Mouse (Mus musculus) neural tube, embryonic 14.5 days (tissue): ENCODE data around the gene Cracr2a. TPM values are rescaled to one million over a fixed set of nuclear protein-coding genes. Genes with fewer than 3 reads are reported as not detected.
A peak's percentile ranks its signal among the peaks of the same experiment; 100 is the strongest.

Experiments used
- ATAC-seq: fragments of 200-750 bp; cut with Nextera tagmentation; 2 replicates; pipeline ENCODE4 v1.8.0; 2017; ENCODE audit warnings: low read depth, mild to moderate bottlenecking, moderate TSS enrichment, moderate library complexity
- H3K27ac ChIP-seq: fragments of 300-500 bp; sonication (generic); 2 replicates; pipeline ENCODE4 v1.5.1; 2014; ENCODE audit warnings: low read depth, mild to moderate bottlenecking, control low read depth, low read length, moderate library complexity, mixed read lengths
- H3K27me3 ChIP-seq: fragments of 300-500 bp; sonication (generic); 2 replicates; pipeline ENCODE4 v1.6.1; 2014; ENCODE audit warnings: low read length; ENCODE audit not compliant: control insufficient read depth, insufficient read depth
- H3K36me3 ChIP-seq: fragments of 300-500 bp; sonication (generic); 2 replicates; pipeline ENCODE4 v1.6.1; 2014; ENCODE audit warnings: low read length, mixed read lengths; ENCODE audit not compliant: control insufficient read depth, insufficient read depth
- H3K4me1 ChIP-seq: fragments of 300-500 bp; sonication (generic); 2 replicates; pipeline ENCODE4 v1.6.1; 2014; ENCODE audit warnings: low read length; ENCODE audit not compliant: control insufficient read depth, insufficient read depth
- H3K4me2 ChIP-seq: fragments of 300-500 bp; sonication (generic); 2 replicates; pipeline ENCODE4 v1.6.1; 2014; ENCODE audit warnings: mild to moderate bottlenecking, low read depth, low read length, control low read depth
- H3K4me3 ChIP-seq: fragments of 300-500 bp; sonication (generic); 2 replicates; pipeline ENCODE4 v1.5.1; 2014; ENCODE audit warnings: low read depth, low read length, control low read depth, mixed read lengths
- H3K9ac ChIP-seq: fragments of 300-500 bp; sonication (generic); replicated peaks from 2 replicates; pipeline ENCODE4 v1.6.1; 2014; ENCODE audit warnings: low read depth, mild to moderate bottlenecking, control low read depth, low read length, mixed read lengths
- H3K9me3 ChIP-seq: fragments of 300-500 bp; sonication (generic); 2 replicates; pipeline ENCODE4 v1.6.1; 2016; ENCODE audit warnings: low read length; ENCODE audit not compliant: control insufficient read depth
- WGBS: fragments of 180-500 bp; shearing (Covaris S2); extraction: QIAGEN DNeasy Blood & Tissue Kit; methylation state at CpG from one replicate; pipeline ENCODE4 v1.1.7; 2014; 5-methylcytosine and 5-hydroxymethylcytosine counted together
- polyA plus RNA-seq: library from polyadenylated mRNA; unstranded; fragments of >200 nt; fragmentation: Nextera tagmentation; extraction: Ambion mirVana; gene quantifications from 2 replicates; pipeline ENCODE4 v1.2.1, GENCODE M21; 2014

Gene Cracr2a
- polyA plus RNA-seq, 1 experiment from 2014 or later, result 1.4 TPM

GRCm38 (mm10) chr6:127578316-127578715, 17.2 kb downstream of the Cracr2a start:
- Histone ChIP-seq H3K4me3 (no peak overlapping the region), H3K9me3 (no peaks in the 10 kb centered on the region), H3K27me3 (no peaks in the 10 kb centered on the region), H3K4me1 (peaks cover 10% of the 10 kb centered on the region; the same call in 1 of the 2 replicates), H3K36me3 (no peaks in the 10 kb centered on the region), H3K9ac (no peak overlapping the region), H3K4me2 (no peak overlapping the region), H3K27ac (no peak overlapping the region)
- 66% methylated on average over 7 of the region's 7 CpGs for WGBS
- ATAC-seq, result no peak

- Histone ChIP-seq H3K4me1 (peaks cover 10% of the 10 kb centered on the region; the same call in 1 of the 2 replicates), H3K27me3 (no peaks in the 10 kb centered on the region), H3K9me3 (no peaks in the 10 kb centered on the region), H3K4me3 (no peak overlapping the region), H3K27ac (no peak overlapping the region), H3K36me3 (no peaks in the 10 kb centered on the region), H3K9ac (no peak overlapping the region), H3K4me2 (no peak overlapping the region)
- WGBS, result 37% methylated on average over 5 of the region's 5 CpGs
- no peak for ATAC-seq
Measured at GRCm38 (mm10) chr6:127578810-127579209, 17.7 kb downstream of the Cracr2a start.

GRCm38 (mm10) chr6:127581915-127582314, 20.8 kb downstream of the Cracr2a start:
- Histone ChIP-seq H3K9ac (no peak overlapping the region), H3K4me2 (peak overlapping the region; percentile 26; the same call in 1 of the 2 replicates), H3K4me1 (peaks cover 10% of the 10 kb centered on the region; the same call in 1 of the 2 replicates), H3K4me3 (no peak overlapping the region), H3K36me3 (no peaks in the 10 kb centered on the region), H3K27me3 (no peaks in the 10 kb centered on the region), H3K27ac (no peak overlapping the region), H3K9me3 (no peaks in the 10 kb centered on the region)
- no peak for ATAC-seq
- 41% methylated on average over 12 of the region's 12 CpGs for WGBS

GRCm38 (mm10) chr6:127582391-127583176, 21.4 kb downstream of the Cracr2a start:
- Histone ChIP-seq H3K4me2 (peak overlapping the region; percentile 26), H3K4me1 (peaks cover 10% of the 10 kb centered on the region; the same call in 1 of the 2 replicates), H3K9ac (0 out of 2 replicates have a peak overlapping the region, but pooled peaks have one; percentile 12), H3K36me3 (no peaks in the 10 kb centered on the region), H3K27me3 (no peaks in the 10 kb centered on the region), H3K9me3 (no peaks in the 10 kb centered on the region), H3K27ac (no peak overlapping the region), H3K4me3 (peak overlapping the region; percentile 9; the same call in 1 of the 2 replicates)
- ATAC-seq, result peak; percentile 73
- WGBS, result 4% methylated on average over 15 of the region's 15 CpGs

DNA sequence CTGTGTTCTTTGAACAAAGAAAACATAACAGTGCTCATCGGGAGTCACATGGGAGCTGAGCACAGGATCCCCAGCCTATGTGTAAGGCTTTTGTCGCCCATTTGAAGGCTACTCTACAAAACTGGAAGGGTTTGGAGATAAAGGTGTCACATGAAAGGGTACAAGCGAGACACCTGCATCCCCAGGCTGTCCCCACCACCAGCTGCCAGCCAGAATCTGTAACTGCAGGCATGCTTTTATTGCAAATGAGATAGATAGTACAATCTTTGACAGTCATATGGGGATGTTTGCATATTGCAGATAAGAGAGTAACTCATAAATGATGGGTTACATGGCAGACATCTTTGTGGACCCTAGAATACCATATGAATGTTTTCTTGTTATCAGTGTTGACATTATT, 30.3 kb downstream of the Cracr2a start:
- H3K36me3 ChIP-seq, result no peaks in the 10 kb centered on the region
- no peak overlapping the region for H3K4me3 ChIP-seq
- no peaks in the 10 kb centered on the region for H3K27me3 ChIP-seq
- ATAC-seq, result no peak
- H3K9ac ChIP-seq, result no peak overlapping the region
- no peak overlapping the region for H3K27ac ChIP-seq
- no peaks in the 10 kb centered on the region for H3K4me1 ChIP-seq
- WGBS, result 72% methylated on average over 3 of the region's 3 CpGs
- H3K4me2 ChIP-seq, result no peak overlapping the region
- H3K9me3 ChIP-seq, result no peaks in the 10 kb centered on the region

DNA sequence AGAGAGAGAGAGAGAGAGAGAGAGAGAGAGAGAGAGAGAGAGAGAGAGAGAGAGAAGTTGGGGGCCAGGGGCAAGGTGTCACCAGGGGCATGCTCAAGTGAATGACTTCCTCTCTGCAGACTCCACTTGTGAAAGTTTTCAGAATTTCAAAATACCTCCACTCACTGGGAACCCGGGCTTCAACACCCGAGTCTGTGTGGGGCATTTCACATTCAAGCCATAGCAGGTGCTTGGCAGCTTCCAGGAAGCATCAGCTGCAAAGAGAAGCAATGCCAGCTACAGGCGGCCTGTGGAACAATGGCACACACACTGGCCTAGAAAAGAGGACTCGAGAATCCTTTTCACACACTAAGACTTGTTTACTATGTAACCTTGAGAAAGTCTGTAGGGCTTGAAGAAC, 32.3 kb downstream of the Cracr2a start:
- 40% methylated on average over 4 of the region's 4 CpGs for WGBS
- no peak overlapping the region for H3K4me3 ChIP-seq
- ATAC-seq, result no peak
- H3K4me2 ChIP-seq, result no peak overlapping the region
- H3K36me3 ChIP-seq, result no peaks in the 10 kb centered on the region
- no peaks in the 10 kb centered on the region for H3K9me3 ChIP-seq
- H3K4me1 ChIP-seq, result no peaks in the 10 kb centered on the region
- H3K27me3 ChIP-seq, result no peaks in the 10 kb centered on the region
- H3K27ac ChIP-seq, result no peak overlapping the region
- no peak overlapping the region for H3K9ac ChIP-seq

- H3K9me3 ChIP-seq, result no peaks in the 10 kb centered on the region
- 33% methylated on average over 6 of the region's 6 CpGs for WGBS
- peaks cover 7% of the 10 kb centered on the region for H3K4me1 ChIP-seq
- no peak overlapping the region for H3K4me2 ChIP-seq
- no peak overlapping the region for H3K9ac ChIP-seq
- no peak for ATAC-seq
- H3K27me3 ChIP-seq, result no peaks in the 10 kb centered on the region
- no peak overlapping the region for H3K27ac ChIP-seq
- no peaks in the 10 kb centered on the region for H3K36me3 ChIP-seq
- H3K4me3 ChIP-seq, result no peak overlapping the region
Measured at GRCm38 (mm10) chr6:127599280-127599679, 38.1 kb downstream of the Cracr2a start.

GRCm38 (mm10) chr6:127605067-127606025, 44.2 kb downstream of the Cracr2a start:
- no peak overlapping the region for H3K9ac ChIP-seq
- H3K27me3 ChIP-seq, result no peaks in the 10 kb centered on the region
- no peak overlapping the region for H3K4me2 ChIP-seq
- 0 out of 2 replicates have a peak overlapping the region, but pooled peaks have one; percentile 40 for H3K27ac ChIP-seq
- no peak overlapping the region for H3K4me3 ChIP-seq
- H3K4me1 ChIP-seq, result no peaks in the 10 kb centered on the region
- 54% methylated on average over 15 of the region's 15 CpGs for WGBS
- H3K36me3 ChIP-seq, result no peaks in the 10 kb centered on the region
- H3K9me3 ChIP-seq, result no peaks in the 10 kb centered on the region
- peak; percentile 63; the same call in 1 of the 2 replicates for ATAC-seq
